Mouse (Mus musculus) lung, adult 2 months (tissue): ENCODE measurements around the gene Gltp. TPM values are rescaled to one million over a fixed set of nuclear protein-coding genes. Genes with fewer than 3 reads are reported as not detected.

Experiments
- DNase-seq: peaks from one replicate; pipeline ENCODE4 v3.0.0; 2022
- H3K4me1 ChIP-seq: fragments of 200-500 bp; 2 replicates; pipeline ENCODE4 v1.6.1; 2011; ENCODE audit warnings: low read length; ENCODE audit not compliant: control insufficient read depth, insufficient read depth
- H3K4me3 ChIP-seq: fragments of 200-500 bp; replicated peaks from 2 replicates; pipeline ENCODE3; 2011; ENCODE audit warnings: low read depth, mild to moderate bottlenecking, control low read depth, low read length; ENCODE audit errors: extremely low read depth
- CTCF ChIP-seq: fragments of 200-500 bp; IDR thresholded peaks from 2 replicates; pipeline ENCODE4 v1.5.1; 2011; ENCODE audit warnings: mild to moderate bottlenecking, low read length, control low read depth; ENCODE audit not compliant: insufficient read depth
- POLR2A ChIP-seq: fragments of 200-500 bp; IDR thresholded peaks from 2 replicates; pipeline ENCODE4 v1.6.1; 2011; ENCODE audit warnings: low read depth, mild to moderate bottlenecking, control low read depth, low read length, borderline replicate concordance; ENCODE audit errors: extremely low read depth
- WGBS: fragments of 180-500 bp; shearing (Covaris S2); methylation state at CpG from one replicate; pipeline ENCODE4 v1.1.7; 2018; 5-methylcytosine and 5-hydroxymethylcytosine counted together
- polyA plus RNA-seq: library from polyadenylated mRNA; depleted of rRNA; stranded (reverse); fragments of >200 nt; gene quantifications from 2 replicates; pipeline ENCODE4 v1.2.3, GENCODE M21; 2012

Gene Gltp
- polyA plus RNA-seq, 1 experiment: 259 TPM

- 46% methylated on average over 1 of the region's 1 CpGs for WGBS
- TF ChIP-seq POLR2A: no peak
- TF ChIP-seq CTCF: no peak
- no peak for DNase-seq
- Histone ChIP-seq H3K4me1 (no peaks in the 10 kb centered on the region), H3K4me3 (no peak overlapping the region)
Observed at GRCm38 (mm10) chr5:114666659-114667058, 24.1 kb downstream of the Gltp start.

GRCm38 (mm10) chr5:114664750-114665149 is 26.0 kb downstream of the Gltp start:
- peak; percentile 34 for DNase-seq
- WGBS: 49% methylated on average over 7 of the region's 7 CpGs
- H3K4me1 ChIP-seq: no peaks in the 10 kb centered on the region
- no peak overlapping the region for H3K4me3 ChIP-seq
- TF ChIP-seq POLR2A (no peak), CTCF (no peak)

- Histone ChIP-seq H3K4me3 (no peak overlapping the region), H3K4me1 (no peaks in the 10 kb centered on the region)
- DNase-seq: no peak
- no peak for TF ChIP-seq CTCF
- TF ChIP-seq POLR2A: no peak
- 70% methylated on average over 4 of the region's 4 CpGs for WGBS
Observed at GRCm38 (mm10) chr5:114664139-114664538, 26.6 kb downstream of the Gltp start.

- Histone ChIP-seq H3K4me1 (no peaks in the 10 kb centered on the region), H3K4me3 (no peak overlapping the region)
- WGBS: 53% methylated on average over 6 of the region's 6 CpGs
- TF ChIP-seq POLR2A: no peak
- no peak for TF ChIP-seq CTCF
- no peak for DNase-seq
Observed at GRCm38 (mm10) chr5:114661029-114661428, 29.8 kb downstream of the Gltp start.

GRCm38 (mm10) chr5:114658255-114658654 is 32.5 kb downstream of the Gltp start, which contains the start of gene Trpv4:
Gene Trpv4 (minus strand): TSS chr5:114658421.
- Histone ChIP-seq H3K4me3 (peak within 1 kb of the TSS; percentile 49), H3K4me1 (no peaks in the 10 kb centered on the region)
- under 1% methylated on average over 46 of the region's 47 CpGs for WGBS
- TF ChIP-seq CTCF (no peak), POLR2A (no peak)
- no peak for DNase-seq

- H3K4me3 ChIP-seq: no peak overlapping the region
- WGBS: 49% methylated on average over 10 of the region's 10 CpGs
- TF ChIP-seq POLR2A: no peak
- TF ChIP-seq CTCF: no peak
- no peak for DNase-seq
- H3K4me1 ChIP-seq: no peaks in the 10 kb centered on the region
Observed at GRCm38 (mm10) chr5:114657426-114657825, 33.4 kb downstream of the Gltp start.

GRCm38 (mm10) chr5:114656305-114656704 is 34.5 kb downstream of the Gltp start:
- 91% methylated on average over 7 of the region's 7 CpGs for WGBS
- no peaks in the 10 kb centered on the region for H3K4me1 ChIP-seq
- TF ChIP-seq POLR2A (no peak), CTCF (no peak)
- no peak for DNase-seq
- H3K4me3 ChIP-seq: no peak overlapping the region

GRCm38 (mm10) chr5:114655721-114656120 is 35.1 kb downstream of the Gltp start:
- H3K4me3 ChIP-seq: no peak overlapping the region
- TF ChIP-seq CTCF (no peak), POLR2A (no peak)
- 85% methylated on average over 5 of the region's 5 CpGs for WGBS
- no peak for DNase-seq
- no peaks in the 10 kb centered on the region for H3K4me1 ChIP-seq

GRCm38 (mm10) chr5:114653656-114654437 is 36.9 kb downstream of the Gltp start:
- Histone ChIP-seq H3K4me1 (peaks cover 5% of the 10 kb centered on the region), H3K4me3 (no peak overlapping the region)
- WGBS: 54% methylated on average over 15 of the region's 15 CpGs
- DNase-seq: no peak
- TF ChIP-seq CTCF (no peak), POLR2A (peak; percentile 32; the same call in 1 of the 2 replicates)

GRCm38 (mm10) chr5:114651449-114651848 is 39.3 kb downstream of the Gltp start:
- 29% methylated on average over 3 of the region's 3 CpGs for WGBS
- no peak overlapping the region for H3K4me3 ChIP-seq
- H3K4me1 ChIP-seq: peaks cover 17% of the 10 kb centered on the region
- TF ChIP-seq POLR2A (no peak), CTCF (no peak)
- no peak for DNase-seq
